Mouse (Mus musculus): ENCODE measurements around the gene Comt. TPM values are rescaled to one million over a fixed set of nuclear protein-coding genes. Genes with fewer than 3 reads are reported as not detected.

The Comt gene
- total and polyA plus RNA-seq, 2 experiments from 2014 or later: 74.6 to 95.0 TPM

DNA sequence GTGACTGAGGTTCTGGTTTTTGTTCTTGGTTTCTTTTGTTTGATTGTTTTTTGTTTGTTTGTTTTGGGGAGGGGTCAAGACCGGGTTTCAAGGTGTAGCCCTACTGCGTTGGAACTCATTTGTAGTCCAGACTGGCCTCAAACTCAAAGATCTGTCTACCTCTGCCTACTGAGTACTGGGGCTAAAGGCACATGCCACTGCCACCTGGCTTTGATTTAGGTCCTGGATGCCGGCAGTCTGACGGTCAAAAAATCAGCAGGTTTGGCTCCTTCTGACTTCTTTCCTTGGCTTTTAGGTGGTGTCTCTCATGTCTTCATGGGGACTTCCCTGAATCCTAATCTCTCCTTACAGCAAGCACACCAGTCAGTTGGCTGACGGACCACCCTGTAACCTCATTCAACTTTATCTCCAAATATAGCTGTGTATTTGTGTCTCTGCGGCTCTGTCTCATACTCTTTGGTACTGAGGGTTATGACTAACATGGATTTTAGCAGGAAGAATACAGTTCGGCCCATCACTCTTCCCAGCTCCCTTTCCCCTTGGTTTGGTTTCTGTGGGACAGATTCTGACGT, 4.1 kb upstream of the Comt start:
- TF ChIP-seq CTCF (IDR thresholded peaks at IDR 0.05): no peak
- 84% methylated on average over 8 of the region's 8 CpGs for WGBS
- 0 out of 2 replicates have a peak, but pooled peaks cover 3% of the 10 kb centered on the region for H3K4me1 ChIP-seq (ENCODE audit: insufficient read depth, low read length)
- H3K36me3 ChIP-seq (ENCODE audit: insufficient read depth, low read length): 0 out of 2 replicates have a peak, but pooled peaks cover 2% of the 10 kb centered on the region
- no peak overlapping the region for H3K4me3 ChIP-seq (ENCODE audit: low read depth, low read length)
- H3K9ac ChIP-seq (replicated peaks; ENCODE audit: low read length, poor library complexity, severe bottlenecking): no peak overlapping the region
- H3K27ac ChIP-seq (ENCODE audit: low read depth, low read length): no peak overlapping the region
- H3K27me3 ChIP-seq (ENCODE audit: insufficient read depth, low read length): no peaks in the 10 kb centered on the region
- no peaks in the 10 kb centered on the region for H3K9me3 ChIP-seq (ENCODE audit: low read length)
- H3K4me2 ChIP-seq (ENCODE audit: low read depth, low read length, poor library complexity, severe bottlenecking): no peak overlapping the region
- DNase-seq (ENCODE audit: low spot score) (no peak), ATAC-seq (ENCODE audit: low FRiP score) (no peak)

GRCm38 (mm10) chr16:18429641-18430040, 3.0 kb upstream of the Comt start:
- no peak overlapping the region for H3K4me3 ChIP-seq (ENCODE audit: low read depth, low read length)
- no peaks in the 10 kb centered on the region for H3K9me3 ChIP-seq (ENCODE audit: low read length)
- TF ChIP-seq CTCF (IDR thresholded peaks at IDR 0.05): no peak
- no peak overlapping the region for H3K9ac ChIP-seq (replicated peaks; ENCODE audit: low read length, poor library complexity, severe bottlenecking)
- ATAC-seq (ENCODE audit: low FRiP score) (no peak), DNase-seq (ENCODE audit: low spot score) (no peak)
- H3K27ac ChIP-seq (ENCODE audit: low read depth, low read length): no peak overlapping the region
- no peaks in the 10 kb centered on the region for H3K27me3 ChIP-seq (ENCODE audit: insufficient read depth, low read length)
- no peak overlapping the region for H3K4me2 ChIP-seq (ENCODE audit: low read depth, low read length, poor library complexity, severe bottlenecking)
- H3K4me1 ChIP-seq (ENCODE audit: insufficient read depth, low read length): 0 out of 2 replicates have a peak, but pooled peaks cover 8% of the 10 kb centered on the region
- 95% methylated on average over 8 of the region's 8 CpGs for WGBS
- H3K36me3 ChIP-seq (ENCODE audit: insufficient read depth, low read length): 0 out of 2 replicates have a peak, but pooled peaks cover 1% of the 10 kb centered on the region

DNA sequence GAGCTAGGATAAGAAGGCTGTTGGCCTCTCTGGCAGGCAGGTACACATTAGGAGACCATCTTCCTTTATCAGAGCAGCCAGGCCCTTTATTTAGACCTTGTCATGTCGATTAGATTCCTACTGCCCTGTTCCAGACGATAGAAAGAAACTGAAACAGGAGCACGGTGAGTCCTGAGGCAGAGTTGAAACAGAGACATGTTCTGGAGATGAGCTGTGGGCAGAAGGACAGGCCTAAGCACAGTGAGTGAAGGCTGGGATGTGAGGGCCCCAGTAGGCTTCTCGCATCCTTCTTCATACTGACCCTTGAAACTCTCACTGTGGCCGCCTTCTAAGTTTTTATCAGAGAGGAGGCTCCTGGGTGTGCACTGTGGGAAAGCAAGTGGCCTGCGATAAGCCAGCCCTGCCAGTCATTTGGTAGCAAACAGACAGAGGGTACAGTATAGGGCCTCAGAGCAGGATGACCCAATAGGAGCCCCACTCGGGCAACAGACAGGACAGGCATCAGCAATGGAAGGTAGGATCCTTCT, 1.9 kb upstream of the Comt start:
- no peak for ATAC-seq (ENCODE audit: low FRiP score)
- no peak overlapping the region for H3K27ac ChIP-seq (ENCODE audit: low read depth, low read length)
- H3K27me3 ChIP-seq (ENCODE audit: insufficient read depth, low read length): no peaks in the 10 kb centered on the region
- TF ChIP-seq CTCF (IDR thresholded peaks at IDR 0.05): no peak
- DNase-seq (ENCODE audit: low spot score): no peak
- no peak overlapping the region for H3K4me2 ChIP-seq (ENCODE audit: low read depth, low read length, poor library complexity, severe bottlenecking)
- H3K4me3 ChIP-seq (ENCODE audit: low read depth, low read length): no peak overlapping the region
- 0 out of 2 replicates have a peak, but pooled peaks cover 8% of the 10 kb centered on the region for H3K4me1 ChIP-seq (ENCODE audit: insufficient read depth, low read length)
- WGBS: 90% methylated on average over 7 of the region's 7 CpGs
- no peaks in the 10 kb centered on the region for H3K9me3 ChIP-seq (ENCODE audit: low read length)
- no peak overlapping the region for H3K9ac ChIP-seq (replicated peaks; ENCODE audit: low read length, poor library complexity, severe bottlenecking)
- no peaks in the 10 kb centered on the region for H3K36me3 ChIP-seq (ENCODE audit: insufficient read depth, low read length)

DNA sequence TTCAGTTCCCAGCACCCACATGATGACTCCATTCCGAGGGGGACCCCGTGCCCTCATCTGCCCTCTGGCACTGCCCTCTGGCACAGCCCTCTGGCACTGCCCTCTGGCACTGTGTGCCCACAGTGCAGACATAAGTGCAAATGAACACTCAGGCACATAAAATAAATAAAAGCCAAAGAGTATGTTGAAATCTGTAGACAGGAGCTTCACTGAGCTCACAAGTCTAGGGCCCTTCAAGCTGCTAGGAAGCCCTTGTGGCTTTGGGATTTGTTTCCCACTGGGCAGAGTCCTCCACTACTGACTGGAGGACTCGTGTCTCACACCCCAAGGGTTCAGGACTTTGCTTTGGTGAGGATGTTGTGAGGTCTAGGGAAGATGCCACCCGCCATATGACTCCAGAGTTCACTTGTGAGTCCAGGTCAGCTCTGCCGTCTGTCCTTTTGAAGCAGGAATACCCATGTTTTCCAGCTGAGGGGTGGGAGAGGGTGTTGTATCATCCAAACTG, 1.4 kb upstream of the Comt start:
- ATAC-seq (ENCODE audit: low FRiP score) (no peak), DNase-seq (ENCODE audit: low spot score) (no peak)
- Histone ChIP-seq H3K4me3 (ENCODE audit: low read depth, low read length) (no peak overlapping the region), H3K9me3 (ENCODE audit: low read length) (no peaks in the 10 kb centered on the region), H3K27me3 (ENCODE audit: insufficient read depth, low read length) (no peaks in the 10 kb centered on the region), H3K27ac (ENCODE audit: low read depth, low read length) (no peak overlapping the region), H3K4me2 (ENCODE audit: low read depth, low read length, poor library complexity, severe bottlenecking) (no peak overlapping the region), H3K36me3 (ENCODE audit: insufficient read depth, low read length) (no peaks in the 10 kb centered on the region), H3K9ac (replicated peaks; ENCODE audit: low read length, poor library complexity, severe bottlenecking) (no peak overlapping the region), H3K4me1 (ENCODE audit: insufficient read depth, low read length) (0 out of 2 replicates have a peak, but pooled peaks cover 8% of the 10 kb centered on the region)
- no peak for TF ChIP-seq CTCF (IDR thresholded peaks at IDR 0.05)
- WGBS: 88% methylated on average over 5 of the region's 5 CpGs

DNA sequence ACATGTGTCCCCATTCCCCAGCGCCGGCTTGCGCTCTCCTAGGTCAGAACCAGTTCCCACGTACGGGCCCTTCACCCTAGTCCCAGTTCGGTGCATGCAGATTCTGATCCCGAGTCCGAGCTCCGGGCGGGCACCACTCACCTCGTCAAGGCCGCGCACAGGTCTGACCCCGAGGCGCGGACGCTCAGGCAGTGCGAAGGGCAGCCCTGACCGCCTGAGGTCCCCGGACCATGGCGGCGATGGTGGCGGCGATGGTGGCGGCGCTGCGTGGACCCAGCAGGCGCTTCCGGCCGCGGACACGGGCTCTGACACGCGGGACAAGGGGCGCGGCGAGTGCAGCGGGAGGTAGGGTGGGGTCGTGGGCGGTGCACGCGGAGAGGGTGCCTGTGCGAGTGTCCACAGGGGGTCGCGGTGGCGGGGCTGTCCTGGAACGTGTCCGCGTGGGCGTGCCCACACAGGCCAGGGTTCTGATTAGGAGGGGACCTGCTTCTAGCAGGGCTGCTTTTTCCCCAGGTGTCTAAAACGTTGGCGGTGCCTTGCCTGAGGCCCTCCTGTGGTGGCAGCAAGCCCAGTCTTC, 349 bp downstream of the Comt start, which contains the start of gene Txnrd2:
Gene Txnrd2 (plus strand): TSS at position 170 of the 577 bp plus-strand sequence.
- Histone ChIP-seq H3K4me2 (ENCODE audit: low read depth, low read length, poor library complexity, severe bottlenecking) (peak within 1 kb of the TSS; percentile 90), H3K27ac (ENCODE audit: low read depth, low read length) (peak within 1 kb of the TSS; percentile 83), H3K36me3 (ENCODE audit: insufficient read depth, low read length) (0 out of 2 replicates have a peak, but pooled peaks cover 3% of the 10 kb centered on the region), H3K4me1 (ENCODE audit: insufficient read depth, low read length) (0 out of 2 replicates have a peak, but pooled peaks cover 8% of the 10 kb centered on the region), H3K4me3 (ENCODE audit: low read depth, low read length) (peak within 1 kb of the TSS; percentile 81), H3K9ac (replicated peaks; ENCODE audit: low read length, poor library complexity, severe bottlenecking) (peak within 1 kb of the TSS; percentile 93), H3K27me3 (ENCODE audit: insufficient read depth, low read length) (no peaks in the 10 kb centered on the region), H3K9me3 (ENCODE audit: low read length) (no peaks in the 10 kb centered on the region)
- under 1% methylated on average over 44 of the region's 52 CpGs for WGBS
- ATAC-seq (ENCODE audit: low FRiP score): peak; percentile 87
- DNase-seq (ENCODE audit: low spot score): peak; percentile 52
- TF ChIP-seq CTCF (IDR thresholded peaks at IDR 0.05): peak; percentile 65

All from midbrain, postnatal 0 days (tissue).